Mouse (Mus musculus): ENCODE measurements around the gene Zfp207. TPM values are rescaled to one million over a fixed set of nuclear protein-coding genes. Genes with fewer than 3 reads are reported as not detected.

Zfp207 gene
- polyA plus RNA-seq (2017; shearing (Covaris generic)), result 100 to 1,000 TPM; 206 to 212 TPM

GRCm38 (mm10) chr11:80383019-80383625 lies at the start of gene Zfp207:
TSS of gene Zfp207 (plus strand) at chr11:80383279.

DNA sequence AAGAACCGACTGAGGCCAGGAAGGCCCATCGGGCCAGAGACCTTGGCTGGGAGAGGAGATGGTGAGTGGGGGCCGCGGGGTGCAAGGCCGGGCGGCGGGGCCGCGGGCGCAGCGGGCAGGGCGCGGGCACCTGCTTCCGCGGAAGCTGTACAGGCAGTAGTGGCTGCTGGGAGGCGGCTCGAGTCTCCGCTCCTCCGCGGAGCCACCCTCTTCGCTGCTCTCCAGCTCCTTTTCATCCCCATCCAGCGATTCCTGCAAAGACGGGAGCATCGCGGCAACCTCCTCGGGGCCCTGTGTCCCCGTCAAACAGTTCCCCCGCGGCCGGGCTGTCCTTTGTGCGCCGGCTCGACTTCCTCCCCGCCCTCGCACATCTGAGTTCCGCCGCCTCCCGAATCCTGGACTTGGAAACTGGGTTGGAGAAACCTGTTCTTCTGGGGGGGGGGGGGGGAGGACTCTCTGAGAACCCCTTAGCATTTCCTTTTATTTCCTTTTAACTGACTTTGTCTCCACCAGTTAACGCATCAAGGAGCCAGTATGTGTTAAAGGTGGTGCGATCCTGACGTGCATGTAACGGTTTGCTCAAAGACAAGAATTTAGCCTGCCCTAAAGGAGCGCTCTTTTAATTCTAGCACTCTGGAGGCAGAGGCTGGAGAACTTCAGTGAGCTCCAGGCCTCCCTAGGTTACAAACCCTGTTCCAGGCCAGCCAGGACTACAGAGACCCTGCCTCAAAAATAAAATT lies 5.2 kb upstream of the Zfp207 start, which contains the start of gene 5730455P16Rik:
5730455P16Rik (minus strand) TSS at position 323 of the 740 bp plus-strand sequence.

GRCm38 (mm10) chr11:80428381-80429008 lies 45.4 kb downstream of the Zfp207 start, which contains the start of gene Psmd11:
TSS of gene Psmd11 (plus strand) at chr11:80428615.

Other genes with a start within 250 kb of the Zfp207 start
- 10 to 100 TPM; 15.0 to 19.7 TPM for gene Tefm, start 241.1 kb upstream of the Zfp207 start, polyA plus RNA-seq (2017; shearing (Covaris generic))
- gene Adap2, start 229.2 kb upstream of the Zfp207 start, polyA plus RNA-seq (2017; shearing (Covaris generic)), result under 1 TPM; 0.17 to 0.42 TPM
- gene Rnf135, start 199.4 kb upstream of the Zfp207 start, polyA plus RNA-seq (2017; shearing (Covaris generic)), result 10 to 100 TPM in 1 of 2 experiments, 1 to 10 TPM in 1; 9.7 to 19.0 TPM
- gene Rhot1, start 174.3 kb upstream of the Zfp207 start, polyA plus RNA-seq (2017; shearing (Covaris generic)), result 10 to 100 TPM; 53.4 to 59.7 TPM
- gene Rhbdl3, start 82.4 kb upstream of the Zfp207 start, polyA plus RNA-seq (2017; shearing (Covaris generic)), result 1 to 10 TPM; 6.8 to 7.0 TPM
- 10 to 100 TPM; 14.7 to 15.9 TPM for gene 5730455P16Rik, start 5.2 kb upstream of the Zfp207 start, polyA plus RNA-seq (2017; shearing (Covaris generic))
- gene Psmd11, start 45.3 kb downstream of the Zfp207 start, polyA plus RNA-seq (2017; shearing (Covaris generic)), result 100 to 1,000 TPM; 129 to 133 TPM
- gene Cdk5r1, start 93.7 kb downstream of the Zfp207 start, polyA plus RNA-seq (2017; shearing (Covaris generic)), result under 1 TPM; 0.39 to 0.83 TPM